12 mouse cellular contexts compared by ENCODE assay signal in genomic region chr15:25640840-25641752, GRCm38 (mm10). TPM values are rescaled to one million over a fixed set of nuclear protein-coding genes. Genes with fewer than 3 reads are reported as not detected.
DNase-seq lines count a peak whose midpoint lies in the region; ATAC-seq lines count a peak whose summit lies in the region.
"Had no signal": no experiment of that assay in that cellular context is flagged by ENCODE, and none has a peak within 500 bp of the region (broad histone marks: within the 10 kb centered on the region; RNA-seq: fewer than 3 reads in every experiment).

No protein-coding gene starts in this region.

- H3K27me3 ChIP-seq in kidney, embryonic 16.5 days (ENCODE audit: insufficient read depth, low read length): no peaks in the 10 kb centered on the region
- no peaks in the 10 kb centered on the region for H3K27me3 ChIP-seq in stomach, embryonic 16.5 days (ENCODE audit: control insufficient read depth, insufficient read depth, low read length)
- H3K27me3 ChIP-seq in forebrain, embryonic 13.5 days: peaks cover 52% of the 10 kb centered on the region
- H3K27me3 ChIP-seq: neural tube, embryonic 13.5 days had no signal

- no peak overlapping the region for H3K4me3 ChIP-seq in kidney, embryonic 16.5 days (ENCODE audit: low read length)
- no peak overlapping the region for H3K4me3 ChIP-seq in stomach, embryonic 16.5 days (replicated peaks; ENCODE audit: low read length)
- no peak overlapping the region for H3K4me3 ChIP-seq in forebrain, embryonic 13.5 days
- H3K4me3 ChIP-seq: erythroblast, embryonic 14.5 days; neural tube, embryonic 13.5 days had no signal

- DNase-seq in adrenal gland, adult 2 months: peak; percentile 49
- no peak for DNase-seq in adrenal gland, postnatal 4 days (ENCODE audit: low spot score in 2 of 2)
- peak; percentile 50 to 63 for DNase-seq in lung, adult 18-20 months
- no peak for DNase-seq in lung, postnatal 14 days
- no peak for DNase-seq in ovary, postnatal 14 days (ENCODE audit: low spot score)

- H3K9ac ChIP-seq in kidney, embryonic 16.5 days (replicated peaks; ENCODE audit: low read length): no peak overlapping the region
- H3K9ac ChIP-seq in stomach, embryonic 16.5 days (ENCODE audit: low read length): no peak overlapping the region
- H3K9ac ChIP-seq in forebrain, embryonic 13.5 days: no peak overlapping the region
- H3K9ac ChIP-seq: neural tube, embryonic 13.5 days had no signal

- H3K27ac ChIP-seq in kidney, embryonic 16.5 days (ENCODE audit: low read length): peak overlapping the region; percentile 3; the same call in 1 of the 2 replicates
- peak overlapping the region; percentile 78; the same call in 1 of the 2 replicates for H3K27ac ChIP-seq in stomach, embryonic 16.5 days (ENCODE audit: low read length)
- H3K27ac ChIP-seq in forebrain, embryonic 13.5 days: no peak overlapping the region
- H3K27ac ChIP-seq: neural tube, embryonic 13.5 days had no signal

- WGBS in kidney, embryonic 16.5 days: 62% methylated on average over 12 of the region's 12 CpGs
- WGBS in stomach, embryonic 16.5 days: 66% methylated on average over 12 of the region's 12 CpGs
- WGBS in forebrain, embryonic 13.5 days: 88% methylated on average over 12 of the region's 12 CpGs

- no peaks in the 10 kb centered on the region for H3K36me3 ChIP-seq in kidney, embryonic 16.5 days (ENCODE audit: insufficient read depth, low read length)
- H3K36me3 ChIP-seq in stomach, embryonic 16.5 days (ENCODE audit: control insufficient read depth, insufficient read depth, low read length): no peaks in the 10 kb centered on the region
- no peaks in the 10 kb centered on the region for H3K36me3 ChIP-seq in forebrain, embryonic 13.5 days (ENCODE audit: poor library complexity, severe bottlenecking)
- H3K36me3 ChIP-seq: G1E; neural tube, embryonic 13.5 days had no signal

- no peaks in the 10 kb centered on the region for H3K9me3 ChIP-seq in kidney, embryonic 16.5 days (ENCODE audit: low read length)
- H3K9me3 ChIP-seq in stomach, embryonic 16.5 days (replicated peaks; ENCODE audit: control insufficient read depth, low read length): no peaks in the 10 kb centered on the region
- H3K9me3 ChIP-seq in forebrain, embryonic 13.5 days (replicated peaks): no peaks in the 10 kb centered on the region
- H3K9me3 ChIP-seq: neural tube, embryonic 13.5 days had no signal

- H3K4me1 ChIP-seq in kidney, embryonic 16.5 days (ENCODE audit: insufficient read depth, low read length): peaks cover 60% of the 10 kb centered on the region
- H3K4me1 ChIP-seq in stomach, embryonic 16.5 days (ENCODE audit: control insufficient read depth, insufficient read depth, low read length): peaks cover 36% of the 10 kb centered on the region
- peaks cover 15% of the 10 kb centered on the region for H3K4me1 ChIP-seq in forebrain, embryonic 13.5 days

- ATAC-seq in kidney, embryonic 16.5 days (ENCODE audit: low FRiP score, low TSS enrichment): no peak
- no peak for ATAC-seq in stomach, embryonic 16.5 days (ENCODE audit: insufficient read depth, low FRiP score)
- no peak for ATAC-seq in forebrain, embryonic 13.5 days

- no peak overlapping the region for H3K4me2 ChIP-seq in kidney, embryonic 16.5 days (replicated peaks; ENCODE audit: low read depth, low read length)
- no peak overlapping the region for H3K4me2 ChIP-seq in stomach, embryonic 16.5 days (ENCODE audit: low read depth, low read length)
- H3K4me2 ChIP-seq in forebrain, embryonic 13.5 days: no peak overlapping the region
- H3K4me2 ChIP-seq: midbrain, embryonic 11.5 days; neural tube, embryonic 13.5 days had no signal

RNA-seq across cellular contexts. Expression of gene Myo10, which starts 18.8 kb away (rescaled TPM):
- 100 to 1,000 TPM in 1 of 2 experiments, 10 to 100 TPM in 1; 63.9 to 103 TPM for total RNA-seq in adrenal gland, adult 2 months (2021)
- polyA plus RNA-seq in adrenal gland, adult 2 months (2012; rRNA removed): 35.8 and 42.1 TPM in 2 replicates
- 10 to 100 TPM; 87.7 to 91.2 TPM for total RNA-seq in adrenal gland, postnatal 4 days (2021)
- 33.2 and 37.7 TPM in 2 replicates for polyA plus RNA-seq in kidney, embryonic 16.5 days (2015; fragmentation: Nextera tagmentation; extraction: Ambion mirVana)
- polyA plus RNA-seq in stomach, embryonic 16.5 days (2015; fragmentation: Nextera tagmentation; extraction: Ambion mirVana): 26.1 and 30.4 TPM in 2 replicates
- polyA plus RNA-seq in forebrain, embryonic 13.5 days (2015; fragmentation: Nextera tagmentation; extraction: Ambion mirVana): 54.1 and 61.4 TPM in 2 replicates
- polyA plus RNA-seq: G1E had no signal

Comparison
In these comparisons a context has a peak if more than half of its experiments do, and no peak if none do; other contexts are left out.
1. DNase-seq: peak in adrenal gland, adult 2 months (single experiment) and lung, adult 18-20 months (2 of 2); none in adrenal gland, postnatal 4 days (0 of 2), lung, postnatal 14 days (single experiment) and ovary, postnatal 14 days (single experiment).